Mouse (Mus musculus) B cell, adult 2 months (primary cell): ENCODE results near the gene Ezr.

Experiments
- DNase-seq, 2 experiments: peaks; one replicate each; pipeline ENCODE4 v3.0.0; 2022

Gene Ezr

DNA sequence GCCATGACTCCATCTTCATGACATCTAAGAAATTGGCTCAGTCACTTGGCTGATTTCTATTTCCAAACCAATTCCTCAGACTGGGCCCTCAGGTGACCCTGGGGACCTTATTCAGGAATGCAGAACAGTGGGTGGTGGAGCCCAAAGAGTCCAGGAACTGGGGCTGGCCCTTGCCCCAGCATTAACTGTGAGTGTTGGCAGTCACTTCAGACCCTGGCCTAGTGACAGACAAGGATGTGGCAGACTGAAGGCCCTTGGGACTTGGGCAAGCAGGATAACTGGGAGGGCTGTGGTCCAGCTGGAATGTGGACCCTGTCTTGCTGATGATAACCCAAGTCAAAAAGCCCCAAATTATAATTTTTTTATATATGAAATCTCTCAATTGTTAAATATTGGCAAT, 6.5 kb upstream of the Ezr start:
- no peak for DNase-seq

GRCm38 (mm10) chr17:6787241-6787640, 4.7 kb upstream of the Ezr start:
- DNase-seq = no peak

GRCm38 (mm10) chr17:6783756-6784357, 1.3 kb upstream of the Ezr start:
- no peak for DNase-seq

DNA sequence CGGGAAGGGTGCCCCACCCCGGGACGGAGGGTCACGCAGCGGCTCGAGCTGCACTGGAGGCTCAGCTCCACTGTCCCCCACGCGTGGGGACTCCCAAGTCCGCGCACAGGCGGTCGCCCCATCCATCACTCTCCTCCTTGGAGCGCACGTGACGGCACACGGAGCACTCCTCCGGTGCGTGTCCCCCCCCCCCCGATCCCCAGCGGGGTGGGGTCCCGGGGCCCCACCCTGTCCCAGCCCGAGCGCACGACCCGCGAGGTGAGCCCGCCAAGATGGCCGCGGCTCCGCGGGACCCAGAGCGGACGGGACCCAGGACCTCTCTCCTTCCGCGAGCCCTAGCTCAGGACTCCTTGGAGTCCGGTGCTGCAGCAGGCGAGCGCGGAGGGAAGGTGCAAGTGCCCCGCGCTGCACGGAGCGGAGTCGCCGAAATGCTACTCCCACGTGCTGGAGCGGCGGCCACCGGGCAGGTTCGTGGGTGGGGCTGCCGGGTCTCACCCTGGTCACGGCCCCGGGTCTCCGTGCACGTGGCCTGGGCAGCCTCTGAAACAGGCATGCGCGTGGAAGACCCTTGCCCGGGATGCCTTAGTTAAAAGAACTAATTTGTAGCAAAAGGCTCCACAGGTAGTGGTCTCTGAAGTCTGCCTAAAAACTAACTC, 550 bp upstream of the Ezr start:
- DNase-seq = peak; percentile 60 to 68

- peak in 1 of 2 experiments; percentile 69 for DNase-seq
Measured at GRCm38 (mm10) chr17:6782033-6782526, 504 bp downstream of the Ezr start.

DNA sequence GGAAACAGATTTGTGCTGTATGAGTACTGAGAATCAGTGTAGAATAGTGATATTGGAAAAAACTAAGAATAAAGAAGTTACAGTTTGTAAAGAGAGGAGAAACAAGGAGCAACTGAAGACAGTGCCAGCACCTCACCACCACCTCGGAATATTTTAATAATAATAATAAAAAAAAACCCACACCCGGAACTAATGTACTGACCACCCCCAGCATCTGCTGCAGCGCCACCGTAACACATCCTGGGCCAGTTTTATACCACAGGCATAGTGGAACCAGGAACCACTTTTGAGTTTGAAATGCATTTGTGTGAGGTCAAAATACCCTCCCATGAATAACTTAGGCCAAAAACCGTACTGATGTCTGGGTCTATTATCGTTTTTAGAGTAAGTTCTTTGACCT, 1.3 kb downstream of the Ezr start:
- DNase-seq = peak; percentile 28 to 29

GRCm38 (mm10) chr17:6780521-6781115, 2.0 kb downstream of the Ezr start:
- peak; percentile 60 for DNase-seq

DNA sequence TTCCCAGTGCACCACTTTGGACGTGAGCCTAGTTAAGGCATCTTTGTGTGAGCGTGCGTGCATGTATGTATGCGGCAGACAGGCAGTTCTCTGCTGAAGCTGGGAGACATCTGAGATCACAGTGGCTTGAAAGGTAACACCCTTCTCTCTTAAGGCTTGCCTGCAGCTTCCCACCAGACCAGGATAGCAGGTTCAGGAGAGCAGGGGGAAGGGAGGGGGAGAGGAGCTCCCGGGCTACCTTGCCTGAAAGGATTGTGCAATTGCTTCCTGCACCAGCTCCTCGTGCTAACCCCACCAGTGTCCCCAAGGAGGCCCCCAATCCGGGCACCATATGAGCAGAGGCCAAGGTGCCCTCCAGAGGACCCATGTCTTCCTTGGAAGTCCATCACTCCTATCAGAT, 3.0 kb downstream of the Ezr start:
- DNase-seq = peak; percentile 15 to 36

- peak; percentile 77 for DNase-seq
Measured at GRCm38 (mm10) chr17:6778771-6779509, 3.6 kb downstream of the Ezr start.

GRCm38 (mm10) chr17:6778332-6778683, 4.3 kb downstream of the Ezr start:
- peak; percentile 81 to 82 for DNase-seq

DNA sequence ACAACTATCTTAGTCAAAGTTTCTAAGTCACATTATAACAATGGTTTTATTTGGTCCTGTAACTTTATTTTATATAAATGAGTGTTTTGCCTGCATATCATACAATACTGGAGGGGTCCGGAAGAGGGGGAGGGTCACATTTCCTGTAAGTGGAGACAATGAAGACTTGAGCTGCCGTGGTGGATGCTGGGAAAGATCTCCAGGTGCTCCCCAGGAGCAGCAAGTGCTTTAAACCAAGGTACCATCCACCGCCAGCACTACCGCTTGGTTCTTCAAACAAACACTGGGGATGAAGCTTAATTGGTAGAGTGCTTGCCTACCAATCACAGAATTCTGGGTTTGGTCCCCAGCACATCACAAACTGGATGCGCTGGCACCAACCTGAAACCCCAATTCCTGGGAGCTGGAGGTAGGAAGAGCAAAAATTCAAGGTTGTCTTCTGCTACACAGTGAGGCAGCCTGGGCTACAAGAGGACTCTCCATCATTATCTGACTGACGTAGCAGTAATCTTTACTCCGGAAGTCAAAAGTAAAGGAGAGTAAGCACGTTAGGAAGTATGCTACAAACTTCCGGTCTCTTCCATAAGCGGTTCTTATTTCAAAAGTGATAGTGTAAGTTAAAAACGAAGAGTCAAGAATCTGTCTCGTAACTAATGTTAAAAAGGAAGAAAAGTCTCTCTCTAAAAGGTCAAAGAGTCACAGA, 4.8 kb downstream of the Ezr start:
- DNase-seq = peak; percentile 20 to 30

- peak; percentile 24 to 37 for DNase-seq
Measured at GRCm38 (mm10) chr17:6777061-6777460, 5.5 kb downstream of the Ezr start.

GRCm38 (mm10) chr17:6776576-6776975, 6.0 kb downstream of the Ezr start:
- DNase-seq = peak; percentile 30 to 32

- DNase-seq = no peak
Measured at GRCm38 (mm10) chr17:6776123-6776522, 6.5 kb downstream of the Ezr start.

- DNase-seq = peak in 1 of 2 experiments; percentile 9
Measured at GRCm38 (mm10) chr17:6775671-6776070, 6.9 kb downstream of the Ezr start.

- DNase-seq = peak; percentile 65 to 67
Measured at GRCm38 (mm10) chr17:6775221-6775620, 7.4 kb downstream of the Ezr start.

GRCm38 (mm10) chr17:6773249-6773966, 9.2 kb downstream of the Ezr start:
- no peak for DNase-seq

- no peak for DNase-seq
Measured at GRCm38 (mm10) chr17:6772490-6772773, 10.2 kb downstream of the Ezr start.

DNA sequence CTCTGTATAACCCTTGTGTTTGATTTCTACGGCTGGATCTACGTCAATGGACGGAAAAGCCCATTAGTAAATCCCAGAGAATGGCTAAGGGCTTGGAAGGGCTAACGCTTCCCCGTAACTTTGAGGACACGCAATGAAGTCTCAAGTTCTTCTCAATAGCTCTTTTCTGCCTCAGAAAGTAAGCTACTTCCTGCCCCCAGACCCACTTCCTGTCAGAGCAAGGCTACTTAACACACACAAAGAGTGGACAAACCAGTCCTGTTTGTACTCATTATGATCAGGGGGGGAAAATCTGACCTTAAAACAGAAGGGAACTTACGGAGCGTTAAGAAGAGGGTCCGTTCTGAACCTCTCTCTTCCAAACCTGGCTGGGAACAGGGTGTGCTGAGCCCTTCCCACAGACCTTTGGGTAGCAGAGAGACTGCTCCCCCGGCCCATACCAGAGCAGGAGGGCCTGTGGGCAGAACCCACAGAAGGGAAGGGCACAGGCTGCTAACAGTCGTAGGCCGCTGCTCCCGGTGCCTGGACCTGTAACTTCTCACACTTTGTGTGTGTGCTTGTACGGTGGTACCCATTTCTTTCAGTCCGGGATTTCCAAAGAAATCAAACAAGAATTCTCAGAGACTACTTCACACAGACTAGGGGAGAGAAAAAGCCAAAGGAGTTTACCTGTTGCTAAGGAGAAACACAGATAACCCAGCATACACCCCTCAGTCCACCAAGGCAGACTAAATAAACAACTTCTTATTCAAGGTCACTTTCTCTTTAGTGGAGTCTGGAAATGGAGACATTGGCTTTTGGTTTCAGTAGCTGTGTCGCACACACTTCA, 10.7 kb downstream of the Ezr start:
- DNase-seq = no peak

- DNase-seq = no peak
Measured at GRCm38 (mm10) chr17:6769602-6770001, 13.0 kb downstream of the Ezr start.

DNA sequence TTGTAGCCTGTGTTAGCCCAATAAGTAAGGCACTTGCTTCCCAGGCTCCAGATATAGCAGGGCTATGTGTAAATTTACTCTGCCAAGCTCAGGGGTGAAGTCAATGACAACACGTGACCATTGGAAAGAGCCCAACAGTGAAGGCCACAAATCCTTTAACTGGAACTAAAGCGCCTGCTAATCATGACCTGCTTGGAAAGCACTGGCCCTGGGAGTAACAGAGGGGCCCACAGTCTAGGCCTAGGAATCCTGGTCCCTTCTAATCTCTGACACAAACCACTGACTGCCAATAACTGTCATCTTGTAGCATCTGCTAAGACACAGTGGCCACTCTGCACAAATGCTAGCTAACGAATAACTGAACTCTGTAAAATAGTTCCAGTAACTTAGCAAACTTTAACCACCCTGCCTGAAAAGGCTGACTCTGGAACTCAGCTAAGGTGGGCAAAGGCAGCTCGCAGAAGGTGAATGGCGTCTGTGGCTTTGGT, 14.2 kb downstream of the Ezr start:
- no peak for DNase-seq
